In genomic region chr10:68976443-68977025, GRCm38 (mm10) we compare ENCODE assay signal across 12 mouse cellular contexts.
DNase-seq lines count a peak whose midpoint lies in the region; ATAC-seq and TF ChIP-seq lines count a peak whose summit lies in the region.
"Had no signal": no experiment of that assay in that cellular context is flagged by ENCODE, and none has a peak within 500 bp of the region (broad histone marks: within the 10 kb centered on the region; RNA-seq: fewer than 3 reads in every experiment).

No protein-coding gene starts in this region.

- peak; percentile 11 for DNase-seq in adipocyte (ENCODE audit: low spot score)
- no peak for DNase-seq in liver
- DNase-seq in left cerebral cortex, adult 11 months (ENCODE audit: low spot score) = no peak
- DNase-seq: cerebellum, adult 18-20 months had no signal

- TF ChIP-seq CTCF in intestine, postnatal 0 days (IDR thresholded peaks at IDR 0.05; ENCODE audit: low read depth) = no peak

- no peak overlapping the region for H3K4me2 ChIP-seq in intestine, embryonic 15.5 days (replicated peaks)
- H3K4me2 ChIP-seq in intestine, postnatal 0 days (replicated peaks; ENCODE audit: low read depth) = no peak overlapping the region
- no peak overlapping the region for H3K4me2 ChIP-seq in kidney, embryonic 15.5 days
- H3K4me2 ChIP-seq in stomach, embryonic 14.5 days (replicated peaks; ENCODE audit: low read depth, low read length) = no peak overlapping the region
- no peak overlapping the region for H3K4me2 ChIP-seq in hindbrain, embryonic 13.5 days
- H3K4me2 ChIP-seq: neural tube, embryonic 15.5 days had no signal

- no peaks in the 10 kb centered on the region for H3K27me3 ChIP-seq in intestine, embryonic 15.5 days (replicated peaks)
- H3K27me3 ChIP-seq in intestine, postnatal 0 days (replicated peaks; ENCODE audit: control insufficient read depth, insufficient read depth, low read length) = no peaks in the 10 kb centered on the region
- no peaks in the 10 kb centered on the region for H3K27me3 ChIP-seq in kidney, embryonic 15.5 days
- H3K27me3 ChIP-seq in stomach, embryonic 14.5 days (ENCODE audit: control insufficient read depth, insufficient read depth, low read length) = no peaks in the 10 kb centered on the region
- no peaks in the 10 kb centered on the region for H3K27me3 ChIP-seq in hindbrain, embryonic 13.5 days
- H3K27me3 ChIP-seq: CH12.LX; neural tube, embryonic 15.5 days had no signal

- 0 out of 2 replicates have a peak, but pooled peaks have one; percentile 45 for ATAC-seq in intestine, embryonic 15.5 days
- no peak for ATAC-seq in intestine, postnatal 0 days
- peak; percentile 79 for ATAC-seq in kidney, embryonic 15.5 days (replicated peaks; ENCODE audit: low FRiP score)
- peak; percentile 69 for ATAC-seq in stomach, embryonic 14.5 days (ENCODE audit: insufficient number of reproducible peaks, insufficient read depth, low FRiP score, low read depth)
- ATAC-seq in hindbrain, embryonic 13.5 days (ENCODE audit: low FRiP score) = no peak

- no peaks in the 10 kb centered on the region for H3K9me3 ChIP-seq in intestine, embryonic 15.5 days
- no peaks in the 10 kb centered on the region for H3K9me3 ChIP-seq in intestine, postnatal 0 days (ENCODE audit: control insufficient read depth)
- H3K9me3 ChIP-seq in kidney, embryonic 15.5 days (replicated peaks) = no peaks in the 10 kb centered on the region
- H3K9me3 ChIP-seq in stomach, embryonic 14.5 days (ENCODE audit: control insufficient read depth, low read depth, low read length) = no peaks in the 10 kb centered on the region
- no peaks in the 10 kb centered on the region for H3K9me3 ChIP-seq in hindbrain, embryonic 13.5 days
- H3K9me3 ChIP-seq: neural tube, embryonic 15.5 days had no signal

- no peaks in the 10 kb centered on the region for H3K4me1 ChIP-seq in intestine, embryonic 15.5 days (replicated peaks)
- no peaks in the 10 kb centered on the region for H3K4me1 ChIP-seq in intestine, postnatal 0 days (replicated peaks; ENCODE audit: control insufficient read depth, insufficient read depth, low read length)
- peaks cover 5% of the 10 kb centered on the region; the same call in 1 of the 2 replicates for H3K4me1 ChIP-seq in kidney, embryonic 15.5 days
- no peaks in the 10 kb centered on the region for H3K4me1 ChIP-seq in stomach, embryonic 14.5 days (ENCODE audit: control insufficient read depth, insufficient read depth, low read length)
- peaks cover 5% of the 10 kb centered on the region for H3K4me1 ChIP-seq in hindbrain, embryonic 13.5 days (replicated peaks)

- 37% methylated on average over 10 of the region's 10 CpGs for WGBS in intestine, embryonic 15.5 days
- 45% methylated on average over 10 of the region's 10 CpGs for WGBS in intestine, postnatal 0 days
- WGBS in kidney, embryonic 15.5 days = 29% methylated on average over 10 of the region's 10 CpGs
- 44% methylated on average over 10 of the region's 10 CpGs for WGBS in stomach, embryonic 14.5 days
- 77% methylated on average over 10 of the region's 10 CpGs for WGBS in hindbrain, embryonic 13.5 days

- no peaks in the 10 kb centered on the region for H3K36me3 ChIP-seq in intestine, embryonic 15.5 days
- no peaks in the 10 kb centered on the region for H3K36me3 ChIP-seq in intestine, postnatal 0 days (ENCODE audit: control insufficient read depth, insufficient read depth)
- no peaks in the 10 kb centered on the region for H3K36me3 ChIP-seq in kidney, embryonic 15.5 days
- H3K36me3 ChIP-seq in stomach, embryonic 14.5 days (ENCODE audit: control insufficient read depth, insufficient read depth, low read length) = no peaks in the 10 kb centered on the region
- H3K36me3 ChIP-seq in hindbrain, embryonic 13.5 days = no peaks in the 10 kb centered on the region
- H3K36me3 ChIP-seq: neural tube, embryonic 15.5 days had no signal

- H3K27ac ChIP-seq in intestine, embryonic 15.5 days = no peak overlapping the region
- no peak overlapping the region for H3K27ac ChIP-seq in intestine, postnatal 0 days (ENCODE audit: low read depth, low read length)
- peak overlapping the region; percentile 60; the same call in 1 of the 2 replicates for H3K27ac ChIP-seq in kidney, embryonic 15.5 days
- no peak overlapping the region; the same call in 1 of the 2 replicates for H3K27ac ChIP-seq in stomach, embryonic 14.5 days (ENCODE audit: low read length)
- no peak overlapping the region for H3K27ac ChIP-seq in hindbrain, embryonic 13.5 days
- H3K27ac ChIP-seq: liver, embryonic 14.5 days; neural tube, embryonic 15.5 days had no signal

- no peak overlapping the region for H3K4me3 ChIP-seq in intestine, embryonic 15.5 days (replicated peaks)
- no peak overlapping the region for H3K4me3 ChIP-seq in intestine, postnatal 0 days (ENCODE audit: low read depth, low read length)
- no peak overlapping the region for H3K4me3 ChIP-seq in kidney, embryonic 15.5 days (replicated peaks)
- H3K4me3 ChIP-seq in stomach, embryonic 14.5 days (ENCODE audit: low read depth, low read length) = no peak overlapping the region
- H3K4me3 ChIP-seq in hindbrain, embryonic 13.5 days = no peak overlapping the region
- H3K4me3 ChIP-seq: neural tube, embryonic 15.5 days had no signal

- no peak overlapping the region for H3K9ac ChIP-seq in intestine, embryonic 15.5 days
- no peak overlapping the region for H3K9ac ChIP-seq in intestine, postnatal 0 days (ENCODE audit: low read depth, low read length)
- no peak overlapping the region for H3K9ac ChIP-seq in kidney, embryonic 15.5 days
- H3K9ac ChIP-seq in stomach, embryonic 14.5 days (replicated peaks; ENCODE audit: low read depth, low read length) = no peak overlapping the region
- no peak overlapping the region for H3K9ac ChIP-seq in hindbrain, embryonic 13.5 days
- H3K9ac ChIP-seq: liver, embryonic 14.5 days; neural tube, embryonic 15.5 days had no signal

Comparison
In these comparisons a context has a peak if more than half of its experiments do, and no peak if none do; other contexts are left out.
1. ATAC-seq: peak in intestine, embryonic 15.5 days (single experiment), kidney, embryonic 15.5 days (single experiment) and stomach, embryonic 14.5 days (single experiment); none in intestine, postnatal 0 days (single experiment) and hindbrain, embryonic 13.5 days (single experiment).